Mouse (Mus musculus) myocyte (in vitro differentiated cells): Measurements from ENCODE around the gene C87436.

ENCODE experiments used
- CEBPB ChIP-seq: IDR thresholded peaks from 2 replicates; pipeline ENCODE4 v1.6.1; 2011; ENCODE audit warnings: mild to moderate bottlenecking, moderate library complexity; ENCODE audit not compliant: poor library complexity, insufficient read depth, severe bottlenecking
- E2F4 ChIP-seq: IDR thresholded peaks from one replicate; pipeline ENCODE4 v1.6.1; 2011; ENCODE audit warnings: mild to moderate bottlenecking, control low read depth, moderate library complexity; ENCODE audit not compliant: insufficient read depth
- MYOD1 ChIP-seq, 3 experiments: IDR thresholded peaks; one replicate each; pipeline ENCODE4 v1.6.1; 2011; ENCODE audit warnings: control low read depth in 2 of 3, low read depth in 2 of 3, mild to moderate bottlenecking in 2 of 3, moderate library complexity in 1 of 3; ENCODE audit not compliant: insufficient read length in 2 of 3, control insufficient read depth in 1 of 3
- MYOG ChIP-seq, 3 experiments: IDR thresholded peaks; one replicate each; pipeline ENCODE4 v1.6.1; 2011; ENCODE audit warnings: control low read depth in 2 of 3, low read depth in 2 of 3, mild to moderate bottlenecking in 2 of 3; ENCODE audit not compliant: insufficient read length in 2 of 3, control insufficient read depth in 1 of 3, insufficient read depth in 1 of 3
- POLR2A ChIP-seq: IDR thresholded peaks from one replicate; pipeline ENCODE4 v1.6.1; 2011; ENCODE audit warnings: low read depth, mild to moderate bottlenecking, control low read depth, moderate library complexity; ENCODE audit not compliant: insufficient read length
- POLR2AphosphoS2 ChIP-seq: IDR thresholded peaks from one replicate; pipeline ENCODE4 v1.6.1; 2011; ENCODE audit warnings: low read depth, control low read depth; ENCODE audit not compliant: insufficient read length
- REST ChIP-seq: IDR thresholded peaks from one replicate; pipeline ENCODE4 v1.6.1; 2011; ENCODE audit warnings: mild to moderate bottlenecking, control low read depth, moderate library complexity; ENCODE audit not compliant: insufficient read depth, insufficient read length
- SRF ChIP-seq: IDR thresholded peaks from one replicate; pipeline ENCODE4 v1.6.1; 2011; ENCODE audit warnings: low read depth; ENCODE audit not compliant: control insufficient read depth, insufficient read length
- TCF12 ChIP-seq: IDR thresholded peaks from one replicate; pipeline ENCODE4 v1.6.1; 2011; ENCODE audit warnings: mild to moderate bottlenecking, control low read depth; ENCODE audit not compliant: poor library complexity, insufficient read depth, severe bottlenecking
- USF1 ChIP-seq: IDR thresholded peaks from one replicate; pipeline ENCODE4 v1.6.1; 2011; ENCODE audit warnings: low read depth, mild to moderate bottlenecking, control low read depth, moderate library complexity

GRCm38 (mm10) chr6:86426358-86426757 is 11.8 kb upstream of the C87436 start, which contains the start of gene Gm44790:
- TF ChIP-seq POLR2A (no peak), TCF12 (no peak), E2F4 (no peak), CEBPB (no peak), SRF (no peak), MYOG (IDR thresholded peaks at IDR 0.05; ENCODE audit: control insufficient read depth in 1 of 3, insufficient read depth in 1 of 3, insufficient read length in 2 of 3, low read depth in 2 of 3) (no peak), USF1 (no peak), POLR2AphosphoS2 (no peak), MYOD1 (IDR thresholded peaks at IDR 0.05; ENCODE audit: control insufficient read depth in 1 of 3, insufficient read length in 2 of 3, low read depth in 2 of 3) (no peak), REST (no peak)
